Comparison of ENCODE assay signal across 10 mouse cellular contexts in the genomic region with DNA sequence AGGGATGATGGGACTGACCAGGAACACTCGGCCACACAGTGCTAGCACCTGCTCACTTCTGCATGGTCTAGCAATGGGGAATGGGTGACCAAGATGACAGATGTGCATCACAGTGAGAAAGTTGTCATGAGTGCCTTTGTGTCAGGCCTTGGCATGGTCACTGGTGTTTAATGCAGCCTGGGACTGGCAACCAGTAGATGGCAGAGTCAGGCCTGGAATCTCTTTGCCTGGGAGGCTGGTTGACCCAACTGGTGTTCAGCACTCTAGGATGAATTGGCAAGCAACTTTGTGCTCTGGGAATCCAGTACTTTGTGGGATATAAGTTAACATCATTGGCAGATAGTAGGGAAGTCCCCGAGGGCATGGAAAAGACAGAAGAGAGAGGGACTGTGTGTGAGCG.
A peak's percentile ranks its signal among the peaks of the same experiment; 100 is the strongest.
DNase-seq lines count a peak whose midpoint lies in the region; ATAC-seq and TF ChIP-seq lines count a peak whose summit lies in the region.
"Had no signal": no experiment of that assay in that cellular context is flagged by ENCODE, and none has a peak within 500 bp of the region (broad histone marks: within the 10 kb centered on the region; RNA-seq: fewer than 3 reads in every experiment).

No protein-coding gene starts in this region.

- H3K4me1 ChIP-seq in heart, embryonic 11.5 days (ENCODE audit: control insufficient read depth, insufficient read depth, low read length): 0 out of 2 replicates have a peak, but pooled peaks cover 3% of the 10 kb centered on the region
- H3K4me1 ChIP-seq in midbrain, postnatal 0 days (ENCODE audit: insufficient read depth, low read length): no peaks in the 10 kb centered on the region
- H3K4me1 ChIP-seq in midbrain, embryonic 11.5 days (ENCODE audit: control insufficient read depth, insufficient read depth, low read length): no peaks in the 10 kb centered on the region
- H3K4me1 ChIP-seq: neural tube, embryonic 13.5 days had no signal

- no peaks in the 10 kb centered on the region for H3K27me3 ChIP-seq in heart, embryonic 11.5 days (ENCODE audit: control insufficient read depth, insufficient read depth, low read length)
- H3K27me3 ChIP-seq in midbrain, postnatal 0 days (ENCODE audit: insufficient read depth, low read length): no peaks in the 10 kb centered on the region
- H3K27me3 ChIP-seq in midbrain, embryonic 11.5 days (ENCODE audit: control insufficient read depth, insufficient read depth, low read length): no peaks in the 10 kb centered on the region
- H3K27me3 ChIP-seq: embryonic facial prominence, embryonic 15.5 days; neural tube, embryonic 13.5 days had no signal

- no peak overlapping the region for H3K4me2 ChIP-seq in heart, embryonic 11.5 days
- H3K4me2 ChIP-seq in midbrain, postnatal 0 days (ENCODE audit: low read depth, low read length, poor library complexity, severe bottlenecking): no peak overlapping the region
- no peak overlapping the region for H3K4me2 ChIP-seq in midbrain, embryonic 11.5 days
- H3K4me2 ChIP-seq: embryonic facial prominence, embryonic 15.5 days; neural tube, embryonic 13.5 days had no signal

- no peak overlapping the region for H3K9ac ChIP-seq in heart, embryonic 11.5 days (ENCODE audit: low read depth, low read length)
- no peak overlapping the region for H3K9ac ChIP-seq in midbrain, postnatal 0 days (replicated peaks; ENCODE audit: low read length, poor library complexity, severe bottlenecking)
- no peak overlapping the region for H3K9ac ChIP-seq in midbrain, embryonic 11.5 days (ENCODE audit: low read length)
- H3K9ac ChIP-seq: embryonic facial prominence, embryonic 15.5 days; neural tube, embryonic 13.5 days had no signal

- no peaks in the 10 kb centered on the region for H3K9me3 ChIP-seq in heart, embryonic 11.5 days (replicated peaks; ENCODE audit: control insufficient read depth, low read length)
- no peaks in the 10 kb centered on the region for H3K9me3 ChIP-seq in midbrain, postnatal 0 days (ENCODE audit: low read length)
- H3K9me3 ChIP-seq in midbrain, embryonic 11.5 days (ENCODE audit: control insufficient read depth, low read length): no peaks in the 10 kb centered on the region
- H3K9me3 ChIP-seq: embryonic facial prominence, embryonic 15.5 days; neural tube, embryonic 13.5 days had no signal

- no peak overlapping the region for H3K4me3 ChIP-seq in heart, embryonic 11.5 days (ENCODE audit: low read depth, low read length)
- no peak overlapping the region for H3K4me3 ChIP-seq in midbrain, postnatal 0 days (ENCODE audit: low read depth, low read length)
- no peak overlapping the region for H3K4me3 ChIP-seq in midbrain, embryonic 11.5 days (ENCODE audit: low read depth, low read length)
- H3K4me3 ChIP-seq: embryonic facial prominence, embryonic 15.5 days; neural tube, embryonic 13.5 days had no signal

- ATAC-seq in heart, embryonic 11.5 days (replicated peaks; ENCODE audit: insufficient number of reproducible peaks, low FRiP score, low TSS enrichment): no peak
- no peak for ATAC-seq in midbrain, postnatal 0 days (ENCODE audit: low FRiP score)
- ATAC-seq in midbrain, embryonic 11.5 days (ENCODE audit: low FRiP score): no peak
- no peak for ATAC-seq in megakaryocyte-erythroid progenitor cell, adult 5-6 weeks (replicated peaks; ENCODE audit: low FRiP score, low TSS enrichment, poor library complexity, severe bottlenecking)

- no peaks in the 10 kb centered on the region for H3K36me3 ChIP-seq in heart, embryonic 11.5 days (ENCODE audit: control insufficient read depth, insufficient read depth, low read length)
- no peaks in the 10 kb centered on the region for H3K36me3 ChIP-seq in midbrain, postnatal 0 days (ENCODE audit: insufficient read depth, low read length)
- H3K36me3 ChIP-seq in midbrain, embryonic 11.5 days (ENCODE audit: control insufficient read depth, insufficient read depth, low read length): no peaks in the 10 kb centered on the region
- H3K36me3 ChIP-seq: embryonic facial prominence, embryonic 15.5 days; neural tube, embryonic 13.5 days had no signal

- no peak overlapping the region for H3K27ac ChIP-seq in heart, embryonic 11.5 days (ENCODE audit: low read depth, low read length)
- no peak overlapping the region for H3K27ac ChIP-seq in midbrain, postnatal 0 days (ENCODE audit: low read depth, low read length)
- no peak overlapping the region for H3K27ac ChIP-seq in midbrain, embryonic 11.5 days (ENCODE audit: low read depth, low read length)
- H3K27ac ChIP-seq: embryonic facial prominence, embryonic 15.5 days; neural tube, embryonic 13.5 days had no signal

- peak; percentile 93 for DNase-seq in heart, adult 11 months
- peak; percentile 63 for DNase-seq in midbrain, postnatal 0 days (ENCODE audit: low spot score)
- DNase-seq in midbrain, embryonic 11.5 days (ENCODE audit: low spot score, missing footprints): no peak
- peak; percentile 72 to 80 for DNase-seq in cerebellum, postnatal 25 days
- peak; percentile 44 to 66 for DNase-seq in layer of hippocampus, postnatal 10 days (ENCODE audit: low spot score in 2 of 2)
- DNase-seq in thymus, adult 18-20 months: no peak

- peak; percentile 68 for TF ChIP-seq CTCF in midbrain, postnatal 0 days (IDR thresholded peaks at IDR 0.05)

- 72% methylated on average over 3 of the region's 3 CpGs for WGBS in heart, embryonic 11.5 days (ENCODE audit: insufficient replicate concordance)
- WGBS in midbrain, postnatal 0 days: 91% methylated on average over 3 of the region's 3 CpGs
- WGBS in midbrain, embryonic 11.5 days: 91% methylated on average over 3 of the region's 3 CpGs

Comparison
In these comparisons a context has a peak if more than half of its experiments do, and no peak if none do; other contexts are left out.
1. DNase-seq: peak in heart, adult 11 months (single experiment), midbrain, postnatal 0 days (single experiment), cerebellum, postnatal 25 days (2 of 2) and layer of hippocampus, postnatal 10 days (2 of 2); none in midbrain, embryonic 11.5 days (single experiment) and thymus, adult 18-20 months (0 of 2).